Mouse (Mus musculus) lung, adult 2 months (tissue): Measurements from ENCODE around the gene Rnf44.

ENCODE experiments used
- CTCF ChIP-seq: fragments of 200-500 bp; IDR thresholded peaks from 2 replicates; pipeline ENCODE4 v1.5.1; 2011; ENCODE audit warnings: mild to moderate bottlenecking, low read length, control low read depth; ENCODE audit not compliant: insufficient read depth
- POLR2A ChIP-seq: fragments of 200-500 bp; IDR thresholded peaks from 2 replicates; pipeline ENCODE4 v1.6.1; 2011; ENCODE audit warnings: low read depth, mild to moderate bottlenecking, control low read depth, low read length, borderline replicate concordance; ENCODE audit errors: extremely low read depth

GRCm38 (mm10) chr13:54670491-54670890 lies 23.2 kb downstream of the Rnf44 start:
- TF ChIP-seq CTCF (no peak), POLR2A (no peak)
